Mouse (Mus musculus): ENCODE data around the gene Abhd17b. TPM values are rescaled to one million over a fixed set of nuclear protein-coding genes. Genes with fewer than 3 reads are reported as not detected.

Gene Abhd17b
- polyA plus RNA-seq, 1 experiment from 2014 or later, result 47.1 TPM

DNA sequence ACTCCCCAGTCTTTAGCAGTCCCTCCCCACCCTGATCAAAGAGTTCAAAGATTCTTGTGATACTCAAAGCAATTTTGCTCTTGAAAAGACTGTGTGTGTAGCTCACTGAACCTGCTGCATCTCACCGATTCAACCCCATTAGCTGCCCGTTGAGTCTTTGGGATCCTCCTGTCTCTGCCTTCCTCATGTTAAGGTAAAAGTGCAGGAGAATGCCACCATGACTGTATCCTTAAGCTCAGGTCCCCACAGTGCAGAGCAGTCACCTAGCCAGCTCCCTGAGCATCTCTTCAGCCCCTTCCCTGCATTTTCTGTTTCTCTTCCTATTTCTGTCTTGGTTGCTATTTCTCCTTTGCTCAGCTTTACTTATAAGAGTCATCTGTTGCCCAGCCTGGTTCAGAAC lies 80.2 kb downstream of the Abhd17b start:
- 98% methylated on average over 2 of the region's 2 CpGs for WGBS
- no peak for DNase-seq (ENCODE audit: low spot score)
- Histone ChIP-seq H3K9ac (ENCODE audit: low read length) (no peak overlapping the region), H3K27me3 (ENCODE audit: control insufficient read depth, insufficient read depth, low read length) (no peaks in the 10 kb centered on the region), H3K4me2 (ENCODE audit: low read depth, low read length, severe bottlenecking) (no peak overlapping the region), H3K4me3 (ENCODE audit: low read depth, low read length) (no peak overlapping the region), H3K27ac (ENCODE audit: low read depth, low read length) (no peak overlapping the region), H3K36me3 (ENCODE audit: control insufficient read depth, insufficient read depth, low read length) (no peaks in the 10 kb centered on the region), H3K4me1 (replicated peaks; ENCODE audit: control insufficient read depth, insufficient read depth, low read length) (no peaks in the 10 kb centered on the region; the same call in 1 of the 2 replicates), H3K9me3 (ENCODE audit: control insufficient read depth, low read length) (no peaks in the 10 kb centered on the region)
- no peak for ATAC-seq (replicated peaks; ENCODE audit: low FRiP score)

DNA sequence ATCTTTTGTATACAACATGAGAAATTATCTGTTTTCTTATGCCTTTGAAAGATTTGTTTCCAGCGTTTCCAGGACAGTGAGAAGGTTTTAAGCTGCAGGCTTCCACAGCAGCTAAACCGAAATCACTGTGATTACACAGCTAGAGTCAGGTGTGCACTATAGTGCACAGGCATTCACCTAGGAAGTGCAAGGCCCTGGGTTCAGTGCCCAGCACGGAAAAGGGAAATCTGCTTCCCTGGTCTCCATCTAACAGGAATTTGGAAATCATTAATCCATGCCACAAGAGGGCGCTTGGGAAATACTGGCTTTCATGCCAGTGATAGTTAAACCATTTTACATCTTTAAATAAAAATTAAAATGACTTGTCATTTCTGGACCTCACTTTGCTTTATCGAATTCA lies 81.1 kb downstream of the Abhd17b start:
- H3K4me3 ChIP-seq (ENCODE audit: low read depth, low read length), result no peak overlapping the region
- no peak overlapping the region for H3K9ac ChIP-seq (ENCODE audit: low read length)
- H3K27ac ChIP-seq (ENCODE audit: low read depth, low read length), result no peak overlapping the region
- no peak for ATAC-seq (replicated peaks; ENCODE audit: low FRiP score)
- H3K36me3 ChIP-seq (ENCODE audit: control insufficient read depth, insufficient read depth, low read length), result no peaks in the 10 kb centered on the region
- WGBS, result 40% methylated on average over 5 of the region's 5 CpGs
- no peak overlapping the region for H3K4me2 ChIP-seq (ENCODE audit: low read depth, low read length, severe bottlenecking)
- no peaks in the 10 kb centered on the region for H3K9me3 ChIP-seq (ENCODE audit: control insufficient read depth, low read length)
- DNase-seq (ENCODE audit: low spot score), result no peak
- H3K27me3 ChIP-seq (ENCODE audit: control insufficient read depth, insufficient read depth, low read length), result no peaks in the 10 kb centered on the region
- no peaks in the 10 kb centered on the region; the same call in 1 of the 2 replicates for H3K4me1 ChIP-seq (replicated peaks; ENCODE audit: control insufficient read depth, insufficient read depth, low read length)

Other genes starting within 250 kb of the Abhd17b start
- gene Gda, start 179.7 kb upstream of the Abhd17b start, polyA plus RNA-seq (2014; fragmentation: Nextera tagmentation; extraction: Ambion mirVana), result not detected in 2 replicates
- gene 1110059E24Rik, start 209 bp upstream of the Abhd17b start, polyA plus RNA-seq (2014; fragmentation: Nextera tagmentation; extraction: Ambion mirVana), result 65.5 and 70.4 TPM in 2 replicates
- gene Cemip2, start 125.2 kb downstream of the Abhd17b start, polyA plus RNA-seq (2014; fragmentation: Nextera tagmentation; extraction: Ambion mirVana), result 75.4 and 77.2 TPM in 2 replicates